Mouse (Mus musculus): ENCODE measurements around the gene Sgtb.

DNA sequence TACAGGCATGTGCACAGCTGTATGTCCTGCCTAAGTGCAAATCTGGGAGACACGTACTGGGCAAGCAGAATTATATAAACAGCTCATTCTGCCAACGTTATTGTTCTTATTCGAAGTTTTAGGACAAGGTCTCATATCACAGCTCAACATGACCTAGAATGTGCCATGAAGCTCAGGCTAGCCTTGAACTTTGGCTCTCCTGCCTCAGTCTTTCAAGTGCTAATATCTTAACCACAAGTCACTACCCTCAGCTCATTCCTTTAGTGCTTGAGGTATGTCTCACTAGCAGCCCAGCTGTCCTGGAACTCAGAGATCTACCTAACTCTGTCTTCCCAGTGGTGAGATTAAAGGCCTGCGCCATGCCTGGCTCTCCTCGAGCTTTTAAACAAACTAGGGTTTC is 62.2 kb downstream of the Sgtb start:
- TF ChIP-seq CTCF (IDR thresholded peaks at IDR 0.05; ENCODE audit: extremely low read depth, insufficient read depth, insufficient read length, insufficient replicate concordance) (no peak), POLR2A (IDR thresholded peaks at IDR 0.05; ENCODE audit: low read depth, low read length) (no peak)
